Mouse (Mus musculus): ENCODE measurements around the gene Chn2. TPM values are rescaled to one million over a fixed set of nuclear protein-coding genes. Genes with fewer than 3 reads are reported as not detected.
"Not testable (repeated sequence)": the region's sequence is repeated elsewhere in the genome, so short reads cannot be mapped to it uniquely, and the experiment has no call there.

Chn2 gene
- polyA plus RNA-seq, 1 experiment = 38.2 TPM

DNA sequence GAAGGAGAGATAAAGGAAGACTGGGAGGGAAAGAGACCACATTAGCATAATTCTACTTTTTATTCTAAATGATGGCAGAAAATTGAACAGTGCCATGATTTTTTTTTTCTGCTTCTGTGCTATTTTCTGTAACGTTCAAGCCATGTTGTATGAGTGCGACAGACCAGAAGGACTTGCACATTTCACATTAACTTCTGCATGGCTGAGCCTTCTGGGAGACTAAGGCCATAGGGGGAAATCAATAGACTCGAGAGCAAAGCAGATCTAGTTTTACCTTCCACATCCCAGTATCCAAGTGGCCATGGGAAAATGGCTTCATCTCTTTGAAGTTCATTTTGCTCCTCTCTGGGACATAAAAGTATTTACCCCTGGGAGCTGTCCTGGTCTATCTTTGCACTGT lies 121.9 kb downstream of the Chn2 start:
- DNase-seq (ENCODE audit: low read depth) = no peak
- TF ChIP-seq POLR2A (IDR thresholded peaks at IDR 0.05; ENCODE audit: borderline replicate concordance, extremely low read depth, insufficient read depth, insufficient read length, poor library complexity, severe bottlenecking) (no peak), CTCF (IDR thresholded peaks at IDR 0.05; ENCODE audit: borderline replicate concordance, extremely low read depth, insufficient read depth, insufficient read length) (no peak)

DNA sequence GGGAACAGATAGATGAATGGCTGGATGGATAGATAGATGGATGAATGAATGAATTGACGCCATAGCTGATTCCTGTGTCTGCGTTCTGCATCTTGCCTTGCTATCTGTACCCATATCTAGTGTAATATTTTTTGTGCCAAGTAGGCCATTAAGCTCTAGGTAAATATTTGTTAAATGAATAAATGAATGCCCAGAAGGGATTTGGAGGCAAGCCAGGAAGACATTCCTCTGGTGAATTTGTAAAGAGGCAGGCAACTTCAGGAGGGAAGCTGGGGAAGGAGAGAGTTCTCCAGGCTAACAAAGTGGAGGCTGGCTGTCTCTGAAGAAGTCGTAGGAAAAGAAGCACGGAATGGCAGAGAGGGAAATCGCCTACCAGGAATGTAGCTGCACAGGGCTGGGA lies 123.0 kb downstream of the Chn2 start:
- DNase-seq (ENCODE audit: low read depth) = no peak
- no peak for TF ChIP-seq POLR2A (IDR thresholded peaks at IDR 0.05; ENCODE audit: borderline replicate concordance, extremely low read depth, insufficient read depth, insufficient read length, poor library complexity, severe bottlenecking)
- TF ChIP-seq CTCF (IDR thresholded peaks at IDR 0.05; ENCODE audit: borderline replicate concordance, extremely low read depth, insufficient read depth, insufficient read length) = no peak

DNA sequence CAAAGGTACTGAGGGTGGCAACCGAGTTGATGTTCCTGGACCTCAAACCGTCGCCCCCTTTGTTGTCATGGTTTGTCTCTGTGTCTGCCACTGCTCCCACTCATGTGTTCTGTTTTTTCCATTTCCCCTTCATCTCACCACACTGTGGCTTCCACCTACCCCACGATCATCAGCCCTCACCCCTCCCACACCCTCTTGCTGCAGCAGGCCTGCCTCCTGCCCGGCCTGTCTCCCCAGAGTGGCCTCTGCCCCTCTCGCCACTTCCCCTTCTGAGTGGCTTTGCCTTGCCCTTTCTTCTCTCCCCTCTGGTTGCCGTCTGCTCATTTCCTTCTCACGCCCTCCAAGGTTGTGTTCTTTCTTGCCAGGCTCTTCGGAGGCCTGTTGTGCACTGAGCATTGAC lies 123.4 kb downstream of the Chn2 start:
- no peak for DNase-seq (ENCODE audit: low read depth)
- TF ChIP-seq POLR2A (IDR thresholded peaks at IDR 0.05; ENCODE audit: borderline replicate concordance, extremely low read depth, insufficient read depth, insufficient read length, poor library complexity, severe bottlenecking) (no peak), CTCF (IDR thresholded peaks at IDR 0.05; ENCODE audit: borderline replicate concordance, extremely low read depth, insufficient read depth, insufficient read length) (no peak)

DNA sequence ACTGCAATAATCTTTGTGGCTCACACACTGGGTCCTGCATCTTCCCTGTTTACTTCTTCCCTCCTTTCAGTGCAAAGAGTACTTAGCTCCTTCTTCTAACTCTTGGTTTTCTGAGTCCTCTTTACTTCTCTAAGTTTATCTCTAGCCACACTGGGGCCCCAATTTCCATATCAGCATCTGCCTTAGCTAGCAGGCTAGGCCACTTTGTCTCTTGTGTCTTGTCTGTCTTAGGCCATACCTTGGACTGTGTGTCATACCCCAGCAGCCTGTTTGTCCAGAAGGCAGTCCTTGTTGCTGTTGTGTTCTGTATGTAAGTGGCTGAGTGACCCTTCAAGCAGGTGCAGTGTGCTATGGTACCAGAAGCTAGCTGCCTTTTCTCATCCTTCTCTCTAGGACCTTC lies 124.3 kb downstream of the Chn2 start:
- TF ChIP-seq CTCF (IDR thresholded peaks at IDR 0.05; ENCODE audit: borderline replicate concordance, extremely low read depth, insufficient read depth, insufficient read length) = no peak
- TF ChIP-seq POLR2A (IDR thresholded peaks at IDR 0.05; ENCODE audit: borderline replicate concordance, extremely low read depth, insufficient read depth, insufficient read length, poor library complexity, severe bottlenecking) = no peak
- DNase-seq (ENCODE audit: low read depth) = no peak

DNA sequence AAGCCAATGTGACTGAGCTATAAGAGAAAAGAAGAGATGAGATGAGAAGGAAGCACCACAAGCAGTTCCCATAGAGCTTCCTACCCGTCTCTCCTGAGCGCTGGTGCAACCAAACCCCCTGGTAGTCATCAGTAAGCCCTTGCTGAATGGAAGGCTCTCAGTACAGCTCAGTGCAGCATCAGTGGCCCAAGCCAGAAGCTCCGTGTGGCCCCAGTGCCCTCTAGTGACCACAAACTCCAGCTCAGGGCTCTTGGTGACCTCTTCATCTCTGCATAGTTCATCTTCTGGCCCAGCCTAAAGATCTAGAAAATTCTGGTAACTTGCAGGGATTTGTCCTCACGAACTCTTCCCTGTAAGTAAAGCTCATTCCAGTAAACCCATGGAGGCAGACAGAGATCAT lies 125.4 kb downstream of the Chn2 start:
- DNase-seq (ENCODE audit: low read depth) = peak; percentile 51
- peak; percentile 47; the same call in 1 of the 2 replicates for TF ChIP-seq CTCF (IDR thresholded peaks at IDR 0.05; ENCODE audit: borderline replicate concordance, extremely low read depth, insufficient read depth, insufficient read length)
- TF ChIP-seq POLR2A (IDR thresholded peaks at IDR 0.05; ENCODE audit: borderline replicate concordance, extremely low read depth, insufficient read depth, insufficient read length, poor library complexity, severe bottlenecking) = no peak

DNA sequence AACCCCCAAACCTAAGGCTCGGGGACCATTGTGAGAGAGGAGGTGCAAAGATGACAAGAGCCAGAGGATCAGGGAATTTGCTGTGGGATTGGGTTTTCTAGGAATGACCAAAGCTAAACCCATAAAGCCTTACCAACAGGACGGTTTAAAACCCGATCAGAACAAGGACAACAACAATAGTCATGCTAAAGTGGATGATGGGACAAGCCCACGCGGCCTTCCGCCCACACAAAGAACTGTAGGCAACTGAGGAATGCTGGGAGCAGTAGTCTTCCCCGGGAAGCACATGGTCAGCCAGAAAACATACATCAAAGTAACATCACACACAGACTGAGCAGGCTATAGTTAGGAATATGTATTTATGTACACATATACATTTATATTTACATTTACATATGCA lies 125.9 kb downstream of the Chn2 start:
- TF ChIP-seq POLR2A (IDR thresholded peaks at IDR 0.05; ENCODE audit: borderline replicate concordance, extremely low read depth, insufficient read depth, insufficient read length, poor library complexity, severe bottlenecking) (no peak), CTCF (IDR thresholded peaks at IDR 0.05; ENCODE audit: borderline replicate concordance, extremely low read depth, insufficient read depth, insufficient read length) (no peak)
- no peak for DNase-seq (ENCODE audit: low read depth)

DNA sequence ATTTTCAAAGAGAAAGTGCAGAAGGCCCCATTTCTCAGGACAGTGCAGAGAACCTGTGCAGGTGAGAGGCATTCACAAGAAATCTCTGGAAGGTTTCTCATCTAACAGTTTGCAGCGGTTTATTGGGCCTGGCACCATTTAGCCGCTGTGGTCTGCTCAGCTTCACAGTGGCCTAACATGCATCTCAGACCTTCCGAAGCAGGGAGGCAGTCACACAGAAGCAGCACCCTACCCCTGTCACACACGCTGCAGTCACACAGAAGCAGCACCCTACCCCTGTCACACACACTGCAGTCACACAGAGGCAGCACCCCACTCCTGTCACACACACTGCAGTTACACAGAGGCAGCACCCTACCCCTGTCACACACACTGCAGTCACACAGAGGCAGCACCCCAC lies 126.5 kb downstream of the Chn2 start:
- DNase-seq (ENCODE audit: low read depth) = no peak
- TF ChIP-seq POLR2A (IDR thresholded peaks at IDR 0.05; ENCODE audit: borderline replicate concordance, extremely low read depth, insufficient read depth, insufficient read length, poor library complexity, severe bottlenecking) = no peak

DNA sequence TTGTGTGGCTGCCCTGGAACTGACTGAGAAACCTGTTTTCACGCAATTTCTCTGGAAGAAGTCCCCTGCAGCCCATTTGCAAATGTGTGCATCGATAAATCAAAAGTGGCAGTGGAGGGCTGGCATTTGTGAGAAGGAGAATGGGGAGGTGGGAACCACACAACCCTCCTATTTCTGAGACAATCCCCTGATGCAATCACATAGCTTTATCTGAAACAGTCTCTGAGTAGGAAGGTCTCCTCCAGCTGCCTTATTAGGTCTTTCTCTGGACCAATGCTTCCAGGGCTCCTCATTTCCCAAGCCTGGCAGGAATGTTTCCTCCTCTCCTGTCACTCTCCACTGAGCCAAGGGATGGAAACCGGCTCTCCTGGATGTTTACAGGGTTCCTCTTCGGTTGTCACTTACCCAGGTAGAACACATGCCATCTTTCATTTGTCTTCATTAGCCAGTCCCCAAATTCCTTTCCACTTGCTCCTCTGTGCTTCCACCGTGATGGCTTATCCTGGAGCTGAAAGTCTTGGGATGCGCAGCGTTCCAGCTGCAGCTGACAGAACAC lies 127.7 kb downstream of the Chn2 start:
- no peak for DNase-seq (ENCODE audit: low read depth)
- TF ChIP-seq CTCF (IDR thresholded peaks at IDR 0.05; ENCODE audit: borderline replicate concordance, extremely low read depth, insufficient read depth, insufficient read length) (no peak), POLR2A (IDR thresholded peaks at IDR 0.05; ENCODE audit: borderline replicate concordance, extremely low read depth, insufficient read depth, insufficient read length, poor library complexity, severe bottlenecking) (no peak)

DNA sequence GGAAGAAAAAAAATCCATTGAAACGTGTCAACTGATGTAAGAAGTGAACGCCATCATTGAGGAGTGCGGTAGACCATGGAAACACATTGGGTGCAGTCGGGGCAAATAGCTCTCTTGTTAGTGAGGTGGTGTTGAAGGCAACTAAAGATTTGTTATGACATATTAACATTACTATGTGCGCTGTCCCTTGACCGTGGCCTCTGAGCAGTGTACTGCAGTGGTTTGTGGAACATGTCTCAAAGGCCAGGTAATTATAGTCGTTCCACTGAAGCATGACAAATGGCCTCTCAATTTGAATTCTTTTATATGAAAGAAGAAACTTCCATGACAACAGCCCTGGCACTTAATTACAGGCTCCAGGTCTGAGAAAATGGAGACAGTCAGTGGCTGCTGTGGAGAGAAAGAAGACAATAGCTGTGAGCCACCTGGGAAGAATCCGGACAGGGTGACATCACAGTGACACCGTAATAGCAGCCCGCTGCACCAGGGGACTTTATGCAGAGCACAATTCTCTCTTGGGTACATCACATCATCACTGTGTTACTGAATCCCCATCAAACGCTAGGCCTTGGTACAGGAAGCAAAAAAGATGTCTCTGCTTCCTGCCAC lies 131.0 kb downstream of the Chn2 start:
- TF ChIP-seq CTCF (IDR thresholded peaks at IDR 0.05; ENCODE audit: borderline replicate concordance, extremely low read depth, insufficient read depth, insufficient read length) (no peak), POLR2A (IDR thresholded peaks at IDR 0.05; ENCODE audit: borderline replicate concordance, extremely low read depth, insufficient read depth, insufficient read length, poor library complexity, severe bottlenecking) (no peak)
- DNase-seq (ENCODE audit: low read depth) = peak; percentile 45

DNA sequence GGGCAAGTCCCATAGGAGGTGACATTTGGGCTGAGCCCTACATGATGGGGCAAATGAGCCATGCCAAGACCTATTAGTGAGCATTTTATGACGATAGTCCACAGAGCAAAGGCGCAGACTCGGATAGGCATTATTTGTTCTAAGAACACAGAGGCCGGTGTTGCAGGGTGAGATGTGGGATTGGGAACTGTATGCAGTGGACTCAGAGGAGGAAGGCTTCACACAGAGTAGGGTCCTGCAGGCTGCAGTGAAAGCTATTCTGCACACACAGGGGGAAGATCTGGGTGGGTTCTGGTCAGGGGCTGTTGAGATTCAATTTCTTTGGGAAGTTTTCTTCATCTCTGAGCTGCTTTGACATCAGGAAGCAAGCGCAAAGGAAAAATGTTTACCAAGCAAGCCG lies 132.0 kb downstream of the Chn2 start:
- TF ChIP-seq POLR2A (IDR thresholded peaks at IDR 0.05; ENCODE audit: borderline replicate concordance, extremely low read depth, insufficient read depth, insufficient read length, poor library complexity, severe bottlenecking) (no peak), CTCF (IDR thresholded peaks at IDR 0.05; ENCODE audit: borderline replicate concordance, extremely low read depth, insufficient read depth, insufficient read length) (no peak)
- DNase-seq (ENCODE audit: low read depth) = no peak

DNA sequence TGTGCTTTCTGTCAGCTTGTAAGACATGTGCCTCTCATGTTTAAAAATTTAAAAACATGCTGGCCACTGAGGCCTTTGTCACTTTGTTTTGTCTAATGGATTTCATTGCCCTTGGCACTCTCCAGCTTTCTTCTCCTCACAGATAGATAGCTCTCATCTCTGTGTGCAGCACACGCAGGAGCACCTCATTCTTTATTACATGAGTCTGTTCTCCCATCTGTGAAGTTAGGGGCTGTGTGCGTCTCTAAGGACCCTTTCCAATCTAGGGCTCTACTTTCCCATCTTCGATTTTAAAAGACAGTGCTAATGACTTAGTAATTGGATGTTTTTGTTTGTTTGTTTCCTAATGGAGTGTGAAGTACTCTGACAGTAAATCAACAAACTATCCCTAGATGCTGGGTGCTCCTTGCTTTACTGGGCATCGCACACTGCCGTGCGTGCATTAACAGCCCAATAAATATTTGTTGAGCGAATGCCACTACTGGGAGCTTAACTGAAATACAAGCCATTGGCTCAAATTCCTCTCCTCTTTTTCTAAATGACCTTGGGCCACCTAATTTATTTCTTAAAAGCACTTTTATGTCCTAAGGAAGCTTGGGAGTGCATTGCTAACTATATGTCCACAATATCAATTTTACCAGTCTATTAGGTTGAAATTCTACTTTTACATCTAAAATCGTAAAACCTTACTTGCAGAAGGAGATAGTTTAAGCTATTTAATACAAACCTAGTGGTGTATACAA lies 136.3 kb downstream of the Chn2 start:
- TF ChIP-seq CTCF (IDR thresholded peaks at IDR 0.05; ENCODE audit: borderline replicate concordance, extremely low read depth, insufficient read depth, insufficient read length) = no peak
- no peak for TF ChIP-seq POLR2A (IDR thresholded peaks at IDR 0.05; ENCODE audit: borderline replicate concordance, extremely low read depth, insufficient read depth, insufficient read length, poor library complexity, severe bottlenecking)
- DNase-seq (ENCODE audit: low read depth) = no peak

DNA sequence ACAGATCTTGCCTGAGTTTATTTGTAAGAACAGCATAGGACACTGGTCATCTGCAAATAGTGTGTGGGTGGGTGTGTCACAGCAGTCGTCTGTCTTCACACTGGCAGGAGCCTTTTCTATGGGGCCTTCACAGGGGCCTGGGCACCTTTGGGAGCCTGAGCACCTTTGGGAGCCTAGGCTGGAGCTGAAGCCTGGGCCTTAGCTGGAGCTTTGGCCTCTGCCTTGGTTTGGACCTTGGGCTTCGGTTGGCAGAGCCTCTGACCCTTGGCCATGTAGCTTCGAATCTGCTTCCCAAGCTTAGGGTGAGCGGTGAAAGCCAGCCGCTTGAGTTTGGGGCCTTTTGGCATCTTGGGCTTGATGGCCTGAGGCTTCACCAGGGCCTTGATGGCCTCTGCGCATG lies 137.7 kb downstream of the Chn2 start:
- not testable (repeated sequence) for DNase-seq (ENCODE audit: low read depth)
